ENCODE assay signal across 14 mouse cellular contexts in genomic region chr8:31315359-31315705, GRCm38 (mm10).
DNase-seq lines count a peak whose midpoint lies in the region; ATAC-seq lines count a peak whose summit lies in the region.
"Had no signal": no experiment of that assay in that cellular context is flagged by ENCODE, and none has a peak within 500 bp of the region (broad histone marks: within the 10 kb centered on the region; RNA-seq: fewer than 3 reads in every experiment).

No protein-coding gene starts in this region.

- no peak overlapping the region for H3K4me3 ChIP-seq in embryonic facial prominence, embryonic 13.5 days
- no peak overlapping the region for H3K4me3 ChIP-seq in hindbrain, embryonic 15.5 days
- H3K4me3 ChIP-seq: limb, embryonic 12.5 days; lung, embryonic 15.5 days; stomach, embryonic 15.5 days had no signal

- peak; percentile 15 for DNase-seq in gastrocnemius, postnatal 10 days
- no peak for DNase-seq in gastrocnemius, postnatal 4 days (ENCODE audit: low spot score in 2 of 2)
- peak; percentile 6 for DNase-seq in kidney, postnatal 14 days
- no peak for DNase-seq in kidney, postnatal 36 days
- DNase-seq in frontal cortex, postnatal 10 days (ENCODE audit: low spot score in 2 of 2), result no peak
- no peak for DNase-seq in adrenal gland, postnatal 36 days
- DNase-seq: cerebellum, adult 9-10 months; right cerebral cortex, adult 18-20 months had no signal

- H3K4me2 ChIP-seq in embryonic facial prominence, embryonic 13.5 days, result no peak overlapping the region
- 0 out of 2 replicates have a peak overlapping the region, but pooled peaks have one; percentile 8 for H3K4me2 ChIP-seq in hindbrain, embryonic 15.5 days
- H3K4me2 ChIP-seq: limb, embryonic 12.5 days; lung, embryonic 15.5 days; stomach, embryonic 15.5 days had no signal

- no peaks in the 10 kb centered on the region for H3K9me3 ChIP-seq in embryonic facial prominence, embryonic 13.5 days
- no peaks in the 10 kb centered on the region for H3K9me3 ChIP-seq in hindbrain, embryonic 15.5 days
- H3K9me3 ChIP-seq: lung, embryonic 15.5 days; stomach, embryonic 15.5 days had no signal

- 35% methylated on average over 8 of the region's 8 CpGs for WGBS in embryonic facial prominence, embryonic 13.5 days
- WGBS in hindbrain, embryonic 15.5 days, result 30% methylated on average over 8 of the region's 8 CpGs

- no peaks in the 10 kb centered on the region for H3K27me3 ChIP-seq in embryonic facial prominence, embryonic 13.5 days
- H3K27me3 ChIP-seq in hindbrain, embryonic 15.5 days, result no peaks in the 10 kb centered on the region
- H3K27me3 ChIP-seq: limb, embryonic 12.5 days; lung, embryonic 15.5 days; stomach, embryonic 15.5 days had no signal

- no peaks in the 10 kb centered on the region for H3K36me3 ChIP-seq in embryonic facial prominence, embryonic 13.5 days
- no peaks in the 10 kb centered on the region for H3K36me3 ChIP-seq in hindbrain, embryonic 15.5 days
- H3K36me3 ChIP-seq: limb, embryonic 12.5 days; lung, embryonic 15.5 days; stomach, embryonic 15.5 days had no signal

- 0 out of 2 replicates have a peak, but pooled peaks cover 10% of the 10 kb centered on the region for H3K4me1 ChIP-seq in embryonic facial prominence, embryonic 13.5 days
- 0 out of 2 replicates have a peak, but pooled peaks cover 5% of the 10 kb centered on the region for H3K4me1 ChIP-seq in hindbrain, embryonic 15.5 days (replicated peaks)
- H3K4me1 ChIP-seq: lung, embryonic 15.5 days; stomach, embryonic 15.5 days had no signal

- no peak overlapping the region for H3K9ac ChIP-seq in embryonic facial prominence, embryonic 13.5 days
- H3K9ac ChIP-seq in hindbrain, embryonic 15.5 days, result no peak overlapping the region
- H3K9ac ChIP-seq: limb, embryonic 12.5 days; lung, embryonic 15.5 days; stomach, embryonic 15.5 days had no signal

- 0 out of 2 replicates have a peak, but pooled peaks have one; percentile 43 for ATAC-seq in embryonic facial prominence, embryonic 13.5 days (ENCODE audit: insufficient number of reproducible peaks, insufficient read depth, low FRiP score, low TSS enrichment, low read depth)
- ATAC-seq in hindbrain, embryonic 15.5 days (ENCODE audit: low FRiP score, low read depth), result peak; percentile 65; the same call in 1 of the 2 replicates
- ATAC-seq: CD4-positive, CD25-positive, alpha-beta regulatory T cell, adult 4 months had no signal

- no peak overlapping the region for H3K27ac ChIP-seq in embryonic facial prominence, embryonic 13.5 days
- no peak overlapping the region for H3K27ac ChIP-seq in hindbrain, embryonic 15.5 days (replicated peaks)
- H3K27ac ChIP-seq: limb, embryonic 12.5 days; lung, embryonic 15.5 days; stomach, embryonic 15.5 days had no signal

Comparison
In these comparisons a context has a peak if more than half of its experiments do, and no peak if none do; other contexts are left out.
1. DNase-seq: peak in gastrocnemius, postnatal 10 days (single experiment) and kidney, postnatal 14 days (single experiment); none in gastrocnemius, postnatal 4 days (0 of 2), kidney, postnatal 36 days (0 of 2), frontal cortex, postnatal 10 days (0 of 2) and adrenal gland, postnatal 36 days (0 of 2).